Mouse (Mus musculus) embryonic facial prominence, embryonic 12.5 days (tissue): ENCODE data around the gene Gm13696. TPM values are rescaled to one million over a fixed set of nuclear protein-coding genes. Genes with fewer than 3 reads are reported as not detected.
"Not testable (repeated sequence)": the region's sequence is repeated elsewhere in the genome, so short reads cannot be mapped to it uniquely, and the experiment has no call there.

Experiments used
- ATAC-seq: fragments of 200-750 bp; cut with Nextera tagmentation; 2 replicates; pipeline ENCODE4 v1.8.0; 2017; ENCODE audit not compliant: insufficient number of reproducible peaks, insufficient read depth, low FRiP score, low TSS enrichment
- H3K27ac ChIP-seq: fragments of 300-500 bp; sonication (generic); 2 replicates; pipeline ENCODE4 v1.5.1; 2016; ENCODE audit warnings: mild to moderate bottlenecking
- H3K27me3 ChIP-seq: fragments of 300-500 bp; sonication (generic); 2 replicates; pipeline ENCODE4 v1.6.1; 2016; ENCODE audit warnings: mild to moderate bottlenecking, moderate library complexity
- H3K36me3 ChIP-seq: fragments of 300-500 bp; sonication (generic); 2 replicates; pipeline ENCODE4 v1.6.1; 2016; ENCODE audit warnings: mild to moderate bottlenecking
- H3K4me1 ChIP-seq: fragments of 300-500 bp; sonication (generic); 2 replicates; pipeline ENCODE4 v1.6.1; 2016
- H3K4me2 ChIP-seq: fragments of 300-500 bp; sonication (generic); replicated peaks from 2 replicates; pipeline ENCODE4 v1.6.1; 2016; ENCODE audit warnings: mild to moderate bottlenecking, moderate library complexity
- H3K4me3 ChIP-seq: fragments of 300-500 bp; sonication (generic); 2 replicates; pipeline ENCODE4 v1.5.1; 2016; ENCODE audit warnings: mild to moderate bottlenecking
- H3K9ac ChIP-seq: fragments of 300-500 bp; sonication (generic); 2 replicates; pipeline ENCODE4 v1.6.1; 2016; ENCODE audit warnings: mild to moderate bottlenecking, moderate library complexity
- H3K9me3 ChIP-seq: fragments of 300-500 bp; sonication (generic); 2 replicates; pipeline ENCODE4 v1.6.1; 2016; ENCODE audit warnings: mild to moderate bottlenecking, moderate library complexity
- WGBS: fragments of 180-500 bp; shearing (Covaris S2); methylation state at CpG from one replicate; pipeline ENCODE4 v1.1.7; 2016; 5-methylcytosine and 5-hydroxymethylcytosine counted together
- polyA plus RNA-seq: library from polyadenylated mRNA; unstranded; fragments of >200 nt; fragmentation: Nextera tagmentation; extraction: Ambion mirVana; gene quantifications from 2 replicates; pipeline ENCODE4 v1.2.1, GENCODE M21; 2016

The Gm13696 gene
- not detected in 2 replicates for polyA plus RNA-seq

DNA sequence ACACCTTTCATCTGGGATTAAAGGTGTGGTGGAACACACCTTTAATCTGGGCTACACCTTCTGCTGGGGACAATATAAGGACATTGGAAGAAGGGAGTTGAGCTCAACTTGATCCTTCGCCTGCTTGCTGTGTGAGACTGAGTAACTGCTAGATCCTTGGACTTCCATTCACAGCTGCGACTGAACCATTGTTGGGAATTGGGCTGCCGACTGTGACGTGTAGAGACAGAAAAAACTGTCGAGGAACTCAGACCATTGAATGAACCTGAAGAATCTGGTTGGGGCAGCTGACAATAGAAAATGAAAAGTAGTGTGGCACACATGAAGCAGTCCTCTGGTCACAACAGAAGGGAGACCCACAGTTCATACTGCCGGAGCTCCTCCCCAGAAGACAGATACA is at the start of gene Gm13696:
Gene Gm13696 (plus strand): TSS at position 301 of the 400 bp plus-strand sequence.
- H3K4me2 ChIP-seq, H3K9ac ChIP-seq, H3K36me3 ChIP-seq, H3K27me3 ChIP-seq, H3K4me1 ChIP-seq, H3K4me3 ChIP-seq, H3K9me3 ChIP-seq, ATAC-seq, H3K27ac ChIP-seq: not testable (repeated sequence)
- WGBS: no CpG with 5 or more reads among the region's 6 CpGs

DNA sequence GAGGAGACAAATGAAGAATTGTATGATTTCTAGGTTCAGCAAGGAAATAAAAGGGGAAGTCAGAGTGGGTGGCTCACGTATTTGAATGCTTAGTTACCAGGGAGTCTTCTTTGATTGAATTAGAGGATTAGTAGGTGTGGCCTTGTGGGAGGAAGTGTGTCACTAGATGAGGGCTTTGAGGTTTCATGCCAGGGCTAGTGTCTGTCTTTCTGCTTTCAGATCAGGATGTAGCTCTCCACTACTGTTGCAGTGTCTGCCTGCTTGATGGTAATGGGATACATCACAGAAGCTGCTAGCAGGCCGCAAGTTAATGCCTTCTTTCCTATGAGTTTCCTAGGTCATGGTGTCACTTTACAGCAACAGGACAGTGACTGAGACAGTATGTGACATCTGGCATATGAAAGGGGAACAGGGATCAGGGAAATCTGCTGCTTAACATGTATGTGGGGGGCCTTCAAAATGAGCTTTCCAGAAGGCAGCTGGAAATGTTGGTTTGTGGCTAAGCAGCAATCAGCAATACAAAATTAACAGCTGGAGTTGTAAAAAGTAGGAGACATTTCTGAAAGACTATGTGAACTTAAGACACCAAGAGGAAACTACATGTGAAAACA is 43.3 kb upstream of the Gm13696 start:
- no peak overlapping the region for H3K4me3 ChIP-seq
- 35% methylated on average over 2 of the region's 2 CpGs for WGBS
- no peak overlapping the region for H3K27ac ChIP-seq
- no peak overlapping the region for H3K9ac ChIP-seq
- H3K9me3 ChIP-seq: no peaks in the 10 kb centered on the region
- no peaks in the 10 kb centered on the region for H3K36me3 ChIP-seq
- H3K4me2 ChIP-seq: no peak overlapping the region
- no peaks in the 10 kb centered on the region for H3K27me3 ChIP-seq
- H3K4me1 ChIP-seq: no peaks in the 10 kb centered on the region
- no peak for ATAC-seq

DNA sequence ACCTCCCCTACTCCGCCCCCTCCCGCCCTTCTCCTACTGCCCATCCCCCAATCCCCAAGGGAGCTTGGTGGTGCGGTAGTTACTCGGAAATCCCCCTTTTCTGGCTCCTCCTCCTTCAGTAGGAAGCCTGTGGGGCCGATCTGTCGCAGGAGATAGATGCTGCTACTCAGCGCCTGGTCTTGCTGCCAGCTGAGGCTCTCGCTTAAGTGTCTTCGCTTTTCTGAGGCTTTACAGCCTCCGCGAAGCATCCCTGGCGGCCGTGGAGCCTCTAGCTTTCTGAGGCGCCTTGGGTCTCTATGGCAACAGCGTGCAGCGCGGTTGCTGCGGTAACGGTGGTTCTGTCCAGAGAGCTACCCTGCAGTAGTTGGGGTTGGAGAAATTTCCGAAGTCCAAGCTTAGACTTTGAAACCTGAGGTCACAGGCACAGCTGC is 32.0 kb upstream of the Gm13696 start, which contains the start of gene Zswim2:
Gene Zswim2 (minus strand): TSS at position 298 of the 431 bp plus-strand sequence.
- Histone ChIP-seq H3K27ac (no peak within 1 kb of the TSS), H3K4me1 (0 out of 2 replicates have a peak, but pooled peaks cover 2% of the 10 kb centered on the region), H3K4me2 (peak within 1 kb of the TSS; percentile 56), H3K36me3 (no peaks in the 10 kb centered on the region), H3K4me3 (peak within 1 kb of the TSS; percentile 21), H3K9ac (0 out of 2 replicates have a peak within 1 kb of the TSS, but pooled peaks have one; percentile 8), H3K9me3 (no peaks in the 10 kb centered on the region), H3K27me3 (no peaks in the 10 kb centered on the region)
- WGBS: 1% methylated on average over 20 of the region's 20 CpGs
- ATAC-seq: peak; percentile 87

DNA sequence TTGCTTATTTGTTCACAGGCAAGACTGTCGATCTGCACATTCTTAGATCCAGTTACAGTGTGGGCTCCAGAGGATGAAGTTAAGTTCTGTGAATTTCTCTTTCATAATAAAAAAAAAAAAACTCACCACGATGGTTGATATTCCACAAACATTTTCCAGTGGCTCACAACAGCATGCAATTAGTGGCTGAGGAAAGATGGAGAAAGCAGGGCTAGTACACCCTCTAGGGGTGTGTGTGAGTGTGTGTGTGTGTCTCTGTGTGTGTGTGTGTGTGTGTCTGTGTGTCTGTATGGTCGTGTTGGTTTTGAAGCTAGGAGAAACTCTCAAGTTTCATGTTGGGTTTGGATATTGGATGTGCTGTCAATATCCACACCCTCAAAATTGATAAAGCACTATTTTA is 31.5 kb upstream of the Gm13696 start:
- Histone ChIP-seq H3K4me2 (peak overlapping the region; percentile 56), H3K27me3 (no peaks in the 10 kb centered on the region), H3K9me3 (no peaks in the 10 kb centered on the region), H3K9ac (no peak overlapping the region), H3K4me3 (no peak overlapping the region; the same call in 1 of the 2 replicates), H3K36me3 (no peaks in the 10 kb centered on the region), H3K27ac (no peak overlapping the region), H3K4me1 (0 out of 2 replicates have a peak, but pooled peaks cover 2% of the 10 kb centered on the region)
- 37% methylated on average over 3 of the region's 3 CpGs for WGBS
- ATAC-seq: no peak

GRCm38 (mm10) chr2:83941792-83942191 is 31.1 kb upstream of the Gm13696 start:
- H3K9me3 ChIP-seq: no peaks in the 10 kb centered on the region
- no peak for ATAC-seq
- H3K4me1 ChIP-seq: 0 out of 2 replicates have a peak, but pooled peaks cover 2% of the 10 kb centered on the region
- H3K27ac ChIP-seq: no peak overlapping the region
- no peaks in the 10 kb centered on the region for H3K27me3 ChIP-seq
- no peak overlapping the region for H3K4me3 ChIP-seq
- no peaks in the 10 kb centered on the region for H3K36me3 ChIP-seq
- 74% methylated on average over 4 of the region's 4 CpGs for WGBS
- no peak overlapping the region for H3K9ac ChIP-seq
- no peak overlapping the region for H3K4me2 ChIP-seq

DNA sequence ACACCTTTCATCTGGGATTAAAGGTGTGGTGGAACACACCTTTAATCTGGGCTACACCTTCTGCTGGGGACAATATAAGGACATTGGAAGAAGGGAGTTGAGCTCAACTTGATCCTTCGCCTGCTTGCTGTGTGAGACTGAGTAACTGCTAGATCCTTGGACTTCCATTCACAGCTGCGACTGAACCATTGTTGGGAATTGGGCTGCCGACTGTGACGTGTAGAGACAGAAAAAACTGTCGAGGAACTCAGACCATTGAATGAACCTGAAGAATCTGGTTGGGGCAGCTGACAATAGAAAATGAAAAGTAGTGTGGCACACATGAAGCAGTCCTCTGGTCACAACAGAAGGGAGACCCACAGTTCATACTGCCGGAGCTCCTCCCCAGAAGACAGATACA is 17.5 kb upstream of the Gm13696 start, which contains the start of gene Gm13698:
Gene Gm13698 (plus strand): TSS at position 301 of the 400 bp plus-strand sequence.
- H3K4me2 ChIP-seq, H3K9ac ChIP-seq, H3K27me3 ChIP-seq, H3K4me1 ChIP-seq, ATAC-seq, H3K4me3 ChIP-seq, H3K27ac ChIP-seq, H3K9me3 ChIP-seq, H3K36me3 ChIP-seq: not testable (repeated sequence)
- WGBS: no CpG with 5 or more reads among the region's 6 CpGs

DNA sequence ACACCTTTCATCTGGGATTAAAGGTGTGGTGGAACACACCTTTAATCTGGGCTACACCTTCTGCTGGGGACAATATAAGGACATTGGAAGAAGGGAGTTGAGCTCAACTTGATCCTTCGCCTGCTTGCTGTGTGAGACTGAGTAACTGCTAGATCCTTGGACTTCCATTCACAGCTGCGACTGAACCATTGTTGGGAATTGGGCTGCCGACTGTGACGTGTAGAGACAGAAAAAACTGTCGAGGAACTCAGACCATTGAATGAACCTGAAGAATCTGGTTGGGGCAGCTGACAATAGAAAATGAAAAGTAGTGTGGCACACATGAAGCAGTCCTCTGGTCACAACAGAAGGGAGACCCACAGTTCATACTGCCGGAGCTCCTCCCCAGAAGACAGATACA is 11.7 kb upstream of the Gm13696 start, which contains the start of gene Gm13693:
Gene Gm13693 (plus strand): TSS at position 301 of the 400 bp plus-strand sequence.
- not testable (repeated sequence) for H3K4me1 ChIP-seq, H3K27ac ChIP-seq, H3K9me3 ChIP-seq, H3K36me3 ChIP-seq, H3K4me2 ChIP-seq, ATAC-seq, H3K9ac ChIP-seq, H3K27me3 ChIP-seq, H3K4me3 ChIP-seq
- WGBS: no CpG with 5 or more reads among the region's 6 CpGs

DNA sequence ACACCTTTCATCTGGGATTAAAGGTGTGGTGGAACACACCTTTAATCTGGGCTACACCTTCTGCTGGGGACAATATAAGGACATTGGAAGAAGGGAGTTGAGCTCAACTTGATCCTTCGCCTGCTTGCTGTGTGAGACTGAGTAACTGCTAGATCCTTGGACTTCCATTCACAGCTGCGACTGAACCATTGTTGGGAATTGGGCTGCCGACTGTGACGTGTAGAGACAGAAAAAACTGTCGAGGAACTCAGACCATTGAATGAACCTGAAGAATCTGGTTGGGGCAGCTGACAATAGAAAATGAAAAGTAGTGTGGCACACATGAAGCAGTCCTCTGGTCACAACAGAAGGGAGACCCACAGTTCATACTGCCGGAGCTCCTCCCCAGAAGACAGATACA is 5.9 kb upstream of the Gm13696 start, which contains the start of gene Gm13695:
Gene Gm13695 (plus strand): TSS at position 301 of the 400 bp plus-strand sequence.
- not testable (repeated sequence) for H3K27me3 ChIP-seq, H3K4me3 ChIP-seq, H3K9ac ChIP-seq, ATAC-seq, H3K4me1 ChIP-seq, H3K27ac ChIP-seq, H3K36me3 ChIP-seq, H3K4me2 ChIP-seq, H3K9me3 ChIP-seq
- no CpG with 5 or more reads among the region's 6 CpGs for WGBS

- H3K36me3 ChIP-seq, ATAC-seq, H3K9me3 ChIP-seq, H3K4me2 ChIP-seq, H3K4me1 ChIP-seq, H3K9ac ChIP-seq, H3K4me3 ChIP-seq, H3K27me3 ChIP-seq, H3K27ac ChIP-seq: not testable (repeated sequence)
- WGBS: no CpG with 5 or more reads among the region's 6 CpGs
Measured at GRCm38 (mm10) chr2:83978633-83979032, 5.7 kb downstream of the Gm13696 start, which contains the start of gene Gm13694. TSS of gene Gm13694 (plus strand) at chr2:83978933.

GRCm38 (mm10) chr2:83984443-83984842 is 11.5 kb downstream of the Gm13696 start, which contains the start of gene Gm13697:
TSS of gene Gm13697 (plus strand) at chr2:83984743.
- whole genome bisulfite sequencing: no CpG with 5 or more reads among the region's 6 CpGs

GRCm38 (mm10) chr2:83990253-83990652 is 17.3 kb downstream of the Gm13696 start, which contains the start of gene Gm13691:
TSS of gene Gm13691 (plus strand) at chr2:83990553.
- not testable (repeated sequence) for H3K27me3 ChIP-seq, H3K4me1 ChIP-seq, H3K27ac ChIP-seq, H3K36me3 ChIP-seq, ATAC-seq, H3K4me3 ChIP-seq, H3K9ac ChIP-seq, H3K4me2 ChIP-seq, H3K9me3 ChIP-seq
- no CpG with 5 or more reads among the region's 6 CpGs for WGBS

More at GRCm38 (mm10) chr2:83984443-83984842, 11.5 kb downstream of the Gm13696 start, which contains the start of gene Gm13697:
- H3K4me2 ChIP-seq, H3K9ac ChIP-seq, H3K9me3 ChIP-seq, H3K4me3 ChIP-seq, ATAC-seq, H3K27me3 ChIP-seq, H3K4me1 ChIP-seq, H3K36me3 ChIP-seq, H3K27ac ChIP-seq: not testable (repeated sequence)

GRCm38 (mm10) chr2:83993639-83994255 is 20.8 kb downstream of the Gm13696 start:
- not testable (repeated sequence) for H3K27ac ChIP-seq, H3K4me1 ChIP-seq, H3K4me2 ChIP-seq, H3K36me3 ChIP-seq, ATAC-seq, H3K27me3 ChIP-seq, H3K4me3 ChIP-seq, H3K9ac ChIP-seq, H3K9me3 ChIP-seq
- WGBS: 30% methylated on average over 8 of the region's 9 CpGs
